Mouse (Mus musculus): Measurements from ENCODE around the gene Tmem120b.

GRCm38 (mm10) chr5:123076419-123077281 lies 8.4 kb downstream of the Tmem120b start:
- TF ChIP-seq POLR2A (IDR thresholded peaks at IDR 0.05; ENCODE audit: low read depth, low read length) (no peak), CTCF (IDR thresholded peaks at IDR 0.05; ENCODE audit: borderline replicate concordance, insufficient read depth, low read length) (no peak)
